Mouse (Mus musculus) MN1 (cell line): ENCODE measurements around the gene Hist2h3c2.
A peak's percentile ranks its signal among the peaks of the same experiment; 100 is the strongest.
"Not testable (repeated sequence)": the region's sequence is repeated elsewhere in the genome, so short reads cannot be mapped to it uniquely, and the experiment has no call there.

ENCODE experiments used
- DNase-seq: peaks from one replicate; pipeline ENCODE4 v3.0.0-alpha.2; 2016; ENCODE audit warnings: low spot score

Hist2h3c2 gene

GRCm38 (mm10) chr3:96235836-96236235 is 3.1 kb downstream of the Hist2h3c2 start:
- no peak for DNase-seq

- DNase-seq: no peak
Observed at GRCm38 (mm10) chr3:96234914-96235313, 4.0 kb downstream of the Hist2h3c2 start.

GRCm38 (mm10) chr3:96231758-96232120 is 7.2 kb downstream of the Hist2h3c2 start:
- DNase-seq: no peak

GRCm38 (mm10) chr3:96230910-96231757 is 7.8 kb downstream of the Hist2h3c2 start:
- no peak for DNase-seq

GRCm38 (mm10) chr3:96230404-96230803 is 8.5 kb downstream of the Hist2h3c2 start:
- DNase-seq: no peak

GRCm38 (mm10) chr3:96228828-96229227 is 10.1 kb downstream of the Hist2h3c2 start:
- DNase-seq: no peak

- DNase-seq: peak; percentile 56
Observed at GRCm38 (mm10) chr3:96226695-96227648, 12.0 kb downstream of the Hist2h3c2 start.

GRCm38 (mm10) chr3:96225421-96225820 is 13.5 kb downstream of the Hist2h3c2 start:
- no peak for DNase-seq

- no peak for DNase-seq
Observed at GRCm38 (mm10) chr3:96222774-96223173, 16.2 kb downstream of the Hist2h3c2 start.

GRCm38 (mm10) chr3:96221640-96222038 is 17.3 kb downstream of the Hist2h3c2 start:
- peak; percentile 34 for DNase-seq

- DNase-seq: peak; percentile 94
Observed at GRCm38 (mm10) chr3:96220765-96221639, 17.9 kb downstream of the Hist2h3c2 start, which contains the start of the genes Hist2h2ac and Hist2h2be. Gene Hist2h2ac (minus strand): TSS chr3:96220880. Gene Hist2h2be (plus strand): TSS chr3:96221119.

- peak; percentile 67 for DNase-seq
Observed at GRCm38 (mm10) chr3:96220131-96220764, 18.7 kb downstream of the Hist2h3c2 start.

- DNase-seq: peak; percentile 87
Observed at GRCm38 (mm10) chr3:96219661-96220130, 19.2 kb downstream of the Hist2h3c2 start, which contains the start of the genes Bola1 and Hist2h2ab. Gene Bola1 (minus strand): TSS chr3:96219709. Gene Hist2h2ab (plus strand): TSS chr3:96219865.

GRCm38 (mm10) chr3:96219191-96219641 is 19.7 kb downstream of the Hist2h3c2 start:
- DNase-seq: peak; percentile 63

GRCm38 (mm10) chr3:96209242-96209641 is 29.7 kb downstream of the Hist2h3c2 start:
- peak; percentile 83 for DNase-seq

- no peak for DNase-seq
Observed at GRCm38 (mm10) chr3:96207819-96208218, 31.1 kb downstream of the Hist2h3c2 start.

- DNase-seq: no peak
Observed at GRCm38 (mm10) chr3:96199731-96200130, 39.2 kb downstream of the Hist2h3c2 start.

- not testable (repeated sequence) for DNase-seq
Observed at GRCm38 (mm10) chr3:96198601-96199251, 40.2 kb downstream of the Hist2h3c2 start.

GRCm38 (mm10) chr3:96198181-96198580 is 40.7 kb downstream of the Hist2h3c2 start:
- peak; percentile 75 for DNase-seq

- DNase-seq: peak; percentile 93
Observed at GRCm38 (mm10) chr3:96197129-96197749, 41.7 kb downstream of the Hist2h3c2 start.
